Mouse (Mus musculus) ovary, postnatal 36 days (tissue): ENCODE measurements around the gene Klhl36.

Experiments
- DNase-seq: peaks from one replicate; pipeline ENCODE4 v3.0.0; 2022; ENCODE audit warnings: low spot score, mixed read lengths

The Klhl36 gene

DNA sequence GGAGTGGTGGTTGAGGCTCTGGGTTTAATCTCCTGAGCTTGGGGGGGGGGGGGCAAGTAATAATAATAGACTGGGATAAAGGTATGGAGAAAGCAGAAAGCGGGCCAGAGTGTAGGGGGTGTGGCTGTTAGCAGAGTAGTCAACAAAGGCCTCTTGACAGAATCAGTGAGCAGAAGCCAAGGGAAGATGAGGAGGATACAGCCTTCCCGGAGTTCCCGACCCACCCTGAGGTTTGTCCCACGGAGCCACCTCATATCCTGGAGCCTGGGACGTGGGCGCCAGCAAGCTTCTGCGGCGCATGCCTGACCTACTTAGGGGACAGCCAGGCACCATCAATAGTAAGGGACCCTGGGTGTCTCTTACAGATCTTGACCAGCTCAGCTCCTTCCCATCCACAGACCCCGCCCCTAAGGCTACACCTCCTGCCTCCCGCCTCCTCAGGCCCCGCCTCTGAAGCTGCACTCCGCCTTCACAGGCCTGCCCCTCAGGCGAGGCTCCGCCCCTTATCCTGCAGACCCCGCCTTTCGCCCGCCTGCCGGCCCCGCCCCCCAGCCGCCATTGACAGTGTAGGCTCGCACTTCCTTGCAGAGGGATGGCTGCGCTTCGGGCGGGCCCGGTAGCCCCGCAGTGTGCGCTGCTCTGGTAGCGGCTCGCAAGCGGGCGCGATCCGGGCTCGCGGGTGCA, at the start of gene Klhl36:
TSS of gene Klhl36 (plus strand) at position 561 of the 684 bp plus-strand sequence.
- DNase-seq = peak; percentile 99

DNA sequence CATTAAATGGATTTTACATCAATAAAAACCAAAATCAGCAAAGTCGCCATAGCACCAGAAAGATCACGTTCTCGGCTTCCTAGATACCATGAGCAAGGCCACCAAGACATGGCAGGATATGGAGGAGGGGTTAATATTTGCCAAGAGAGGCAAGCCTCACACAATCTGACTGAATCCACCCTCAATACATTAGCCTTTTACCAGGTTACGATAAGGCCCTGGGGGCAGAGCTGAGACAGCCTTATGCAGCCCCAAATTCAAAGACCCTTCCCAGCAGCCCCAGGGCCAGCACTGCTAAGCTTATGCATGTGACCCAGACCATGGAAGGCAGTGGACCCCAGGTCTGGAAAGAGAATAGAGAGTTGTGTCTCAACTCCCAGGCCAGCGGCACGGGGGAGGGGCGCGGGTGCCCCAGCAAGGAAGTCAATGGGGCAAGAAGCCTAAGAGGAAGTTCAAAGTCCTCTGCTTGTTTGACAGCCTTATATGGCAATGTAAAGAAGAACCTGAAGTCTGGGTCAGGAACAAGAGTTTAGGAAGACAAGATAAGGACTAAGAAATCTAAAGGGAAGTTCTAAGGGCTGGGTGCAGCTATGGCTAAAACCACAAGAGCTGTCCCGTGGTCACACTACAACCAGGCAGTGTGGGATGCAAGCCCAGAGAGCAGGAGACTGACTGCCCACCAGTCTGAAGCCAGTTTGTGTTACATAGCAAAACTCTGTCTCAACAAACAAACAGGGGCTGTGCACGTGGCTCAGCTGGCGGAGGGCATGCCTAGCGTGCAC, 49.2 kb upstream of the Klhl36 start:
- DNase-seq = no peak

DNA sequence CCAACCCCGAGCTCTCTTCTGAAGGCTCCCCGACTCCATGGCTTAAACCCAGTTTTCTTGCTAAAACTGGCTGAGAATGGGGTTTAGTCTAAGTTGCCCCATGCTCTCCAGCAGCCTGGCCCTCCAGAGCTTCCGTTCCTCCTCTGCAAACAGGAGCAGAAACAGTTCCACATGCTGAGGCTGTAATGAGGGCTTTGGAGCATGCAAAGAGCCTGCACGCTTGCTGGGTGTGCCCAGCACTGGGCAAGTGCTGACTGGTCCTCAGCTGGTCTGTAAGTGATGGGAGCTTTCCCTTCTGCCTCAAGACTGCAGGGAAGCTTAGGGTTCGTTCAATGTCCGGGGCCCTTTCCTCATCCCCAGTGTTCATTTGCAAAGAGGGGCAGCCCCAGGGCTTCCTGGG, 45.8 kb upstream of the Klhl36 start:
- no peak for DNase-seq

DNA sequence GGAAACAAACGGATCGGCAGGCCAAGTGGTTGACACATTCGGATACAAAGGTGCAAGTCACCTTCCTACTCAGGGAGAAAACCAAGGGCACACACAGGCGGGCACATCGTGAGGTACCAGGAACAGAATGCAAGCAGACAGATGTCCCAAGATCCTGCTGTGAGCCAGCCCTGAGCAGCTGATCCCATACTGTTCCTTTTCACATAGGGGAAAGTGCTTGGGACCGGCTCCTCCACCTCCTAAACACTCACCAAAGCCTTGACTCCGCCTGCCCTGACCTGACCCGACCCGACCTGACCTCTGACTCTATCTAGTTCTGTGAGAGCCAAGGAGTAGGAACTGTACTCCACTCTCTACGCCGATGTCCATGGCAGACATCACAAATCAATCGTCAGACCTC, 44.6 kb upstream of the Klhl36 start:
- no peak for DNase-seq

- no peak for DNase-seq
Observed at GRCm38 (mm10) chr8:119819316-119819715, 42.8 kb upstream of the Klhl36 start.

- DNase-seq = no peak
Observed at GRCm38 (mm10) chr8:119819976-119820375, 42.1 kb upstream of the Klhl36 start.

DNA sequence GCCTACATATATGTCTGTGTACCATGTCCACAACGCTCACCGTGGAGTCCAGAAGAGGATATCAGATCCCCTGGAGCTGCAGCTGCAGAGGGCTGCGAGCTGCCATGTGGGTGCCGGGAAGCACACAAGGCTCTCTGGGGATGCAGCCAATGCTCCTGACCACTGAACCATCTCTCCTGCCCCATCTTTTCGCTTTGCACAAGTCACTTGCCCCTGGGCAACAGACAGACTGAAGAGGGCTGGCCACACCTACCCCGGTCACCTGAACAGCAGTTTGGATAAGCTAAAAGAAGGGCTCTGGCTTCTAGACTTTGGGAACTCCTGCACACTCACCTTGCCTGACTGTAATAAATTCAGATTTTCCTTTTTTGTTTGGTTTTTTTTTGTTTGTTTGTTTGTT, 40.4 kb upstream of the Klhl36 start:
- DNase-seq = no peak

DNA sequence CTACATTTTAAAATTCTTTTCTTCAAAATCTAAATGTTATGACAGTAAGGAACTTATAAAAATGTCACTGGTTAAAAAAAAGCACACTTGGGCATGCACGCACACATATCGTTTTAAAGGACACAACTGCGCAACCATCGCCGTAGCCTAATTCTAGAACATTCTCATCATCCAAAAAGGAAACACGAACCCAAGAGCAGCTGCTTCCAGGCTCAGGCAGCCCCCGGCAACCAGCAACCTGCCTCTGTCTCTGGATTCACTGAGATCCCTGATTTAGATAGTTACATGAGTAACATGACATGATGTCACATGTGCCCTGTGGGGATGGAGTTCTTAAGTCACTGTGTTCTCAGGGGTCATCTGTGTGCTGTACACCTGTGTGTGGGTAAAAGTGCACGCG, 38.8 kb upstream of the Klhl36 start:
- DNase-seq = no peak

GRCm38 (mm10) chr8:119824100-119824499, 38.0 kb upstream of the Klhl36 start:
- DNase-seq = no peak

DNA sequence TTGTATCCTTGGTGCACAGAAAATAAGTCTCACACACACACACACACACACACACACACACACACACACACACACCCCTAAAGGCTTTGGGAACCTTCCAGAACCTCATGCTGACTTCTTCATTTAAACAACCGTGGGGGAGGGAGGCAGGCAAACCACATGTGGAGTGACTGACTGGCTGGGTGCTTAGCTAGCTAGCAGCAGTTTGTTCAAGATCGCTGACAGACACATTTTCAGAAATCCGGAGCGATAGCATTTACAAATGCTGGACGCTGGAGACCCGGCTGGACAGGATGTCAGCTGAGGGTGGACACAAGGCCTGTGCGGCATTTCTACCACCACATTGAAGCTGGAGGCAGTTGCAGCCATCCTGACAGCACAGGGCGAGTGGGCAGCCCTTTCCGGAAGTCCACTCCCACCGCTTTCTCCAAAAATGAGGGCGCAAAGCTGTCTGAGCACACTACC, 37.2 kb upstream of the Klhl36 start:
- DNase-seq = no peak

- DNase-seq = no peak
Observed at GRCm38 (mm10) chr8:119825950-119826730, 35.9 kb upstream of the Klhl36 start.

DNA sequence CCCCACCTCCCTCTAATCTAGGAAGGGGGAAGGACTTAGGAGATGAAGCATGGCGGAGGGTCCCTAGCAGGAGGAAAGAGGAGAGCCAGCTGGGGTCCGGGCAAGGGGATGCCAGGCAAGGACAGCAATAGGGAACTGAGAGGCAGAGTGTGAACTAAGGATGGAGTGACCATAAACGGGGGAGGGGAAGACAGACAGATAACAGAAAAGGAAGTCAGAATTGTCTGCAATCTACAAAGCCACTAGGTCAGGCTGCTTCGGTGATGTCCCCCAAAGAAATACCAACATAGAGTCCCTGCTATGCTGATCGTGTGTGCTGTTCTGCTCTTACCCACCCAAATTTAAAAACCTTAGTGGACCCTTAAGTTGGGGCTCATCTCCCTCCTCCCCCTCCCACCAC, 35.1 kb upstream of the Klhl36 start:
- DNase-seq = no peak

DNA sequence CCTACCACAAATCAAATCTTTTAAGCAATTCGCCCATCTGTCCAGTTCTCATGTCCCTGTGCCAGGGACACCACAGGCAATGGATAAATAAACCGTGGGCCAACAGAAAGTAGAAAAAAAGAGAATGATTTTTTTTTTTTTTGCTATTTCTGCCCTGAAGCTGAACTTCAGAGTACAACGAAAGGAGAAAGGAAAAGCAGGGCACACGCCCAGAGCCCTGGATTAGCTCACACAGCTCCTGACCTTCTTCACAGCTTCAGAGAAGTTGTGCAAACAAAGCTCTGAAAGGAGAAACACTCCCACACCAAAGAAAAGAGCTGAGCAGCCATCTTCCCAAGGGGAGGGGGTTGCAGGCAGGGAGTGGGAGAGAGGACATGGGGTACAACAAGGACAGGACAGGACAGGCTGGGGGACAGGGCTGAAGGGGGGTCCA, 34.3 kb upstream of the Klhl36 start:
- DNase-seq = no peak

DNA sequence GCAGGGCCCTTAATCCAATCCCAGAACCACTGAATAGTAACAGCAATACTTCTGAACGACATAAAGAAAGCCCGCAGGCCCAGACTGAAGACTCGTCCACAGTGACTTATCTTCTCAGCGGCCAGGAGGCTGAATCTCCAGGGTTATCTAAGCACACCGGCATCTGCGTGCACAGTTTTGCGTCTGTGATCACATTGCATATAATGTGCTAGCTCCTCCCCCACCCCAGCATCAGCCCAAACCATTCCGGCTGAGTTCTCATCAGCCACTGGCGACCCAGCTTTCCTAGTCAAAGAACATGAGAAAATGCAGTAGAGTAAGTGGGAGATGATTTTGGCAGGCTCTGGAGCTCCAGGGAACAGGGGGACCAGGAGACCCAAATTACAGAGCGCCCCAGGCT, 33.1 kb upstream of the Klhl36 start:
- no peak for DNase-seq

DNA sequence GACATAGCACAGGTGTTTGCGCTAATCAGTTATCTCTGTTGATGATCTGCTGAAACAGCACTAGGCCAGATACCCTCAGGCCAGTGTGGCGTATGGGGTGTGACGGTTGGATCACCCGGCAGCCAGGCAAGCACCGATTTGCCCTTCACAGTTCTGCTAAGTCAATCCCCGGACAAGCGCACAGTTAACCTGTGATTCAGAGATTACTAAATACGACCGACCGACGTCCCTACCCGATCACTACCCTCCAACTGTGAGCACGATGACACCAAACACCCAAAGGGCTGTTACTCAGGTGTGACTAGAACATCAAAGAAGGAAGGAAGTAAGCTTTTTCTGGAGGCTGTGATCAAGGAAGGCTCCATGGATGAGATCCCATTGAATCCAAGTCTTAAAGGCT, 32.6 kb upstream of the Klhl36 start:
- DNase-seq = no peak

GRCm38 (mm10) chr8:119829870-119830580, 32.0 kb upstream of the Klhl36 start:
- no peak for DNase-seq

GRCm38 (mm10) chr8:119830589-119830988, 31.5 kb upstream of the Klhl36 start:
- DNase-seq = no peak

DNA sequence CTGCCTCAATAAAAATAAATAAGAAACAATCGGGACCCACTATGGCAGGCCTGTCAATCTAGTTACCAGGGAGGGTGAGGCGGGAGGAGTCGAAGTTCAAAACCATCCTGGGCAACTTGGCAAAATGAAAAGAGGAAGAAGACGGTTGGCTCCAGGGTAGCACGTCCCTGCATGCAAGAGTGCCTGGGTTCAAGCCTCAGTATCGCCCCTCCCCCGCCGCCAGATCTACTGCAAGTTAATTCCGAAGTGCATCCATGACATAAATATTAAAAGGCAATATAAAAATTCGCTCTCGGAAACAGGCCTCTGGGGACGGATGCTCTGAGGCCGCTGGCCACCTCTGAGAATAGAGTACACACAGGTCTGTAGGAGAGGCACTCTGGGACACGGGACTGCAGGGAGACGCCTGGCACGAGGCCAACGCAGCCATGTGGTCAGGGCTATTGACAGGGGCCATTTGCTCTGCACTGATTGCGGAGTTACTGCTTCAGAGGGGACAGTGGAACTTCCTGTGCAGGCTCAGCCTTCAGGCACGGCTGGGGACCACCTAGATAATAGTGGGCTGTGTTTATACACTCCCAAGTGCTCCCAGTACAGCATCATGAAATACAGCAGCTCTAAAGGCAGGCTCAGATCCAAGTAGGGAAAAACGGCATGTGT, 30.6 kb upstream of the Klhl36 start:
- DNase-seq = peak; percentile 70

GRCm38 (mm10) chr8:119832101-119832617, 29.9 kb upstream of the Klhl36 start:
- DNase-seq = no peak

DNA sequence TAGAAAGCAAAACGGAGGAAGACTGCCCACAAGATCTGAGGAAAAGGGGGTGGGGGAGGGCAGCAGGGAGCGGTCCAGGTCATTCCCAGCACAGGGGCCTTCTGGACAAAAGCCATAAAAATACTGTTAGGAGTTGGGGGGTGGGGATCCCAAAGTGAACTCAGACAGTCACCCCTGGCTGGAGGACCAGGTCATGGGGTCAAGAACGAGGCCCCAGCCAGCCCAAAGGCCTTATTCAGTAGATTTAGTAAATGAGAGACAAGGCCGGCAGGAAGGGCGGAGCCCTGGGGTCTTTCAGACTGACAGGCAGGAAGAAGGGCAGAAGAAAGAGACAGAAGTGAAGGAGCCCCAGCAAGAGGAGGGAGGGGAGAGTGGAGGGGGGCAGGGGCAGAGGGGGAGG, 29.1 kb upstream of the Klhl36 start:
- DNase-seq = no peak

GRCm38 (mm10) chr8:119834676-119835075, 27.4 kb upstream of the Klhl36 start:
- no peak for DNase-seq
